ENCODE assay signal across 27 mouse cellular contexts in the genomic region with DNA sequence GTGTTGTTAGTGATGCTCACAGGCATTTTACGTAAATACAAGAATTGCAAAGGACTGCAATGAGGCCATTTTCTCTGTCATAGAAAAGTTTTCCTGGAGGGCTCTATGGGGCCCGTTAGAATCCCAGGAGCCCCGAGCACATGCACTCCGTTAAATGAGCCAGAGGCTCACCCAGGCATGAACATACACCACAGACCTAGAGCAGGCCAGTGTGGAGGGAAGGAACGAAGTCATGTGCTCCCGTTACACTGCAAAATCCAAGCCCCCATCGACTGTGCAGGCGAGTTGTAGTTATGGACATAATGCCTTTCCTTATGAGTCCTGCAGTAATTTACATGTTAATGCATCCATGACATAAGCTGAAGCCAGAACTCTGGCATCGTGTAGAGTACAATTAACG.
DNase-seq lines count a peak whose midpoint lies in the region; ATAC-seq and TF ChIP-seq lines count a peak whose summit lies in the region.
"Had no signal": no experiment of that assay in that cellular context is flagged by ENCODE, and none has a peak within 500 bp of the region (broad histone marks: within the 10 kb centered on the region; RNA-seq: fewer than 3 reads in every experiment).

No protein-coding gene starts in this region.

- no peak for TF ChIP-seq CTCF in hindbrain, postnatal 0 days (IDR thresholded peaks at IDR 0.05; ENCODE audit: low read depth)

- ATAC-seq in embryonic facial prominence, embryonic 12.5 days (ENCODE audit: insufficient number of reproducible peaks, insufficient read depth, low FRiP score, low TSS enrichment): peak; percentile 66; the same call in 1 of the 2 replicates
- ATAC-seq in hindbrain, embryonic 13.5 days (ENCODE audit: low FRiP score): peak; percentile 77; the same call in 1 of the 2 replicates
- ATAC-seq in hindbrain, postnatal 0 days: no peak
- peak; percentile 68; the same call in 1 of the 2 replicates for ATAC-seq in hindbrain, embryonic 15.5 days (ENCODE audit: low FRiP score, low read depth)
- ATAC-seq in kidney, embryonic 15.5 days (replicated peaks; ENCODE audit: low FRiP score): no peak
- ATAC-seq: intestine, embryonic 15.5 days; liver, postnatal 0 days; lung, postnatal 0 days; midbrain, embryonic 16.5 days had no signal

- peaks cover 6% of the 10 kb centered on the region; the same call in 1 of the 2 replicates for H3K4me1 ChIP-seq in embryonic facial prominence, embryonic 12.5 days
- peaks cover 11% of the 10 kb centered on the region for H3K4me1 ChIP-seq in embryonic facial prominence, embryonic 10.5 days
- peaks cover 6% of the 10 kb centered on the region for H3K4me1 ChIP-seq in hindbrain, embryonic 13.5 days (replicated peaks)
- no peaks in the 10 kb centered on the region for H3K4me1 ChIP-seq in hindbrain, postnatal 0 days (ENCODE audit: insufficient read depth, low read length)
- peaks cover 4% of the 10 kb centered on the region; the same call in 1 of the 2 replicates for H3K4me1 ChIP-seq in hindbrain, embryonic 15.5 days (replicated peaks)
- H3K4me1 ChIP-seq in kidney, embryonic 15.5 days: no peaks in the 10 kb centered on the region
- H3K4me1 ChIP-seq: intestine, embryonic 15.5 days; midbrain, embryonic 10.5 days had no signal

- H3K9me3 ChIP-seq in embryonic facial prominence, embryonic 12.5 days: no peaks in the 10 kb centered on the region
- no peaks in the 10 kb centered on the region for H3K9me3 ChIP-seq in embryonic facial prominence, embryonic 10.5 days
- H3K9me3 ChIP-seq in hindbrain, embryonic 13.5 days: no peaks in the 10 kb centered on the region
- H3K9me3 ChIP-seq in hindbrain, postnatal 0 days (ENCODE audit: low read length): no peaks in the 10 kb centered on the region
- no peaks in the 10 kb centered on the region for H3K9me3 ChIP-seq in hindbrain, embryonic 15.5 days
- no peaks in the 10 kb centered on the region for H3K9me3 ChIP-seq in kidney, embryonic 15.5 days (replicated peaks)
- H3K9me3 ChIP-seq: embryonic facial prominence, embryonic 15.5 days; intestine, embryonic 15.5 days; limb, embryonic 12.5 days; midbrain, embryonic 10.5 days had no signal

- no peaks in the 10 kb centered on the region for H3K36me3 ChIP-seq in embryonic facial prominence, embryonic 12.5 days
- H3K36me3 ChIP-seq in embryonic facial prominence, embryonic 10.5 days (replicated peaks): no peaks in the 10 kb centered on the region
- H3K36me3 ChIP-seq in hindbrain, embryonic 13.5 days: no peaks in the 10 kb centered on the region
- H3K36me3 ChIP-seq in hindbrain, postnatal 0 days (ENCODE audit: insufficient read depth, low read length): no peaks in the 10 kb centered on the region
- no peaks in the 10 kb centered on the region for H3K36me3 ChIP-seq in hindbrain, embryonic 15.5 days
- no peaks in the 10 kb centered on the region for H3K36me3 ChIP-seq in kidney, embryonic 15.5 days
- H3K36me3 ChIP-seq: embryonic facial prominence, embryonic 15.5 days; intestine, embryonic 15.5 days; limb, embryonic 12.5 days; midbrain, embryonic 10.5 days had no signal

- no peaks in the 10 kb centered on the region for H3K27me3 ChIP-seq in embryonic facial prominence, embryonic 12.5 days
- no peaks in the 10 kb centered on the region for H3K27me3 ChIP-seq in embryonic facial prominence, embryonic 10.5 days (replicated peaks; ENCODE audit: low read depth, poor library complexity, severe bottlenecking)
- H3K27me3 ChIP-seq in hindbrain, embryonic 13.5 days: no peaks in the 10 kb centered on the region
- H3K27me3 ChIP-seq in hindbrain, postnatal 0 days (ENCODE audit: insufficient read depth, low read length): no peaks in the 10 kb centered on the region
- no peaks in the 10 kb centered on the region for H3K27me3 ChIP-seq in hindbrain, embryonic 15.5 days
- H3K27me3 ChIP-seq in kidney, embryonic 15.5 days: no peaks in the 10 kb centered on the region
- H3K27me3 ChIP-seq: embryonic facial prominence, embryonic 15.5 days; intestine, embryonic 15.5 days; limb, embryonic 12.5 days had no signal

- no peak overlapping the region for H3K9ac ChIP-seq in embryonic facial prominence, embryonic 12.5 days
- H3K9ac ChIP-seq in hindbrain, embryonic 13.5 days: no peak overlapping the region
- no peak overlapping the region for H3K9ac ChIP-seq in hindbrain, postnatal 0 days (replicated peaks; ENCODE audit: low read length)
- H3K9ac ChIP-seq in hindbrain, embryonic 15.5 days: no peak overlapping the region
- no peak overlapping the region for H3K9ac ChIP-seq in kidney, embryonic 15.5 days
- H3K9ac ChIP-seq: embryonic facial prominence, embryonic 15.5 days; intestine, embryonic 15.5 days; limb, embryonic 12.5 days; liver, postnatal 0 days had no signal

- DNase-seq in embryonic facial prominence, embryonic 10.5 days (ENCODE audit: low spot score): no peak
- no peak for DNase-seq in hindbrain, postnatal 0 days (ENCODE audit: low spot score)
- no peak for DNase-seq in lung, postnatal 36 days
- DNase-seq: adrenal gland, postnatal 14 days; cerebellum, adult 8-10 months; cerebellum, postnatal 36 days; embryo, embryonic 11 days; gastrocnemius, postnatal 25 days; heart, postnatal 4 days; kidney, adult 8-10 months; kidney, postnatal 36 days; liver, postnatal 0 days; right cerebral cortex, adult 18-20 months; right cerebral cortex, postnatal 4 days; thymus, postnatal 25 days had no signal

- no peak overlapping the region for H3K4me3 ChIP-seq in embryonic facial prominence, embryonic 12.5 days
- H3K4me3 ChIP-seq in embryonic facial prominence, embryonic 10.5 days: no peak overlapping the region
- H3K4me3 ChIP-seq in hindbrain, embryonic 13.5 days: no peak overlapping the region
- no peak overlapping the region for H3K4me3 ChIP-seq in hindbrain, postnatal 0 days (ENCODE audit: low read length)
- H3K4me3 ChIP-seq in hindbrain, embryonic 15.5 days: no peak overlapping the region
- no peak overlapping the region for H3K4me3 ChIP-seq in kidney, embryonic 15.5 days (replicated peaks)
- H3K4me3 ChIP-seq: embryonic facial prominence, embryonic 15.5 days; intestine, embryonic 15.5 days; limb, embryonic 12.5 days; midbrain, embryonic 10.5 days; myocyte had no signal

- WGBS in embryonic facial prominence, embryonic 12.5 days: 59% methylated on average over 10 of the region's 10 CpGs
- 75% methylated on average over 10 of the region's 10 CpGs for WGBS in embryonic facial prominence, embryonic 10.5 days
- 62% methylated on average over 10 of the region's 10 CpGs for WGBS in hindbrain, embryonic 13.5 days
- WGBS in hindbrain, postnatal 0 days: 63% methylated on average over 10 of the region's 10 CpGs
- 58% methylated on average over 10 of the region's 10 CpGs for WGBS in hindbrain, embryonic 15.5 days
- WGBS in kidney, embryonic 15.5 days: 75% methylated on average over 10 of the region's 10 CpGs

- no peak overlapping the region for H3K4me2 ChIP-seq in embryonic facial prominence, embryonic 12.5 days (replicated peaks)
- H3K4me2 ChIP-seq in hindbrain, embryonic 13.5 days: no peak overlapping the region
- H3K4me2 ChIP-seq in hindbrain, postnatal 0 days (ENCODE audit: low read depth, low read length): no peak overlapping the region
- H3K4me2 ChIP-seq in hindbrain, embryonic 15.5 days: no peak overlapping the region
- no peak overlapping the region for H3K4me2 ChIP-seq in kidney, embryonic 15.5 days
- H3K4me2 ChIP-seq: embryonic facial prominence, embryonic 15.5 days; intestine, embryonic 15.5 days; limb, embryonic 12.5 days; liver, embryonic 11.5 days had no signal

- H3K27ac ChIP-seq in embryonic facial prominence, embryonic 12.5 days: no peak overlapping the region
- H3K27ac ChIP-seq in embryonic facial prominence, embryonic 10.5 days (replicated peaks): no peak overlapping the region
- no peak overlapping the region for H3K27ac ChIP-seq in hindbrain, embryonic 13.5 days
- no peak overlapping the region for H3K27ac ChIP-seq in hindbrain, postnatal 0 days
- no peak overlapping the region for H3K27ac ChIP-seq in hindbrain, embryonic 15.5 days (replicated peaks)
- no peak overlapping the region for H3K27ac ChIP-seq in kidney, embryonic 15.5 days
- H3K27ac ChIP-seq: embryonic facial prominence, embryonic 15.5 days; intestine, embryonic 15.5 days; limb, embryonic 12.5 days; midbrain, embryonic 10.5 days had no signal

Comparison
In these comparisons a context has a peak if more than half of its experiments do, and no peak if none do; other contexts are left out.
1. ATAC-seq: peak in embryonic facial prominence, embryonic 12.5 days (single experiment), hindbrain, embryonic 13.5 days (single experiment) and hindbrain, embryonic 15.5 days (single experiment); none in hindbrain, postnatal 0 days (single experiment) and kidney, embryonic 15.5 days (single experiment).